In the genomic region with DNA sequence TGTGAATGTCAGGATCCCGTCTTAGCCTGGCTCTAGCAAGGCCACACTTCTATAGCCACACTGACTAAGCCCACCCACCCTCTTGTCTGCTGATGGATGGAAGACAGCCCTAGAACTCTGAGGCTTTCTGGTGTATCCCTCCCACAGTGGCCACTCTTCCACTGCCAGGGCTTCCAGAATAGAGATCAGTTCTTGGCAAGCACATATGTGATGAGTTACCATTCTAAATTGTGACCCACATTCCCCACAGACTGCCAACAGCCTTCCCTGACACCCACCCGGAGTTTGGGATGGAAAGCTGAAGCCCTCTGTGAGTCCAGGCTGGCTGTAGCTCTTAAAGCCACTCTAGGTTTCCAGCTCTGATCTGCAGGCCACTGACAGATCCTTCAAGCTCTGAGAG, we compare ENCODE assay signal across 15 mouse cellular contexts. TPM values are rescaled to one million over a fixed set of nuclear protein-coding genes. Genes with fewer than 3 reads are reported as not detected.
DNase-seq lines count a peak whose midpoint lies in the region; ATAC-seq and TF ChIP-seq lines count a peak whose summit lies in the region.
"Had no signal": no experiment of that assay in that cellular context is flagged by ENCODE, and none has a peak within 500 bp of the region (broad histone marks: within the 10 kb centered on the region; RNA-seq: fewer than 3 reads in every experiment).

No protein-coding gene starts in this region.

- H3K4me3 ChIP-seq in hindbrain, embryonic 14.5 days (replicated peaks; ENCODE audit: low read length): no peak overlapping the region
- no peak overlapping the region for H3K4me3 ChIP-seq in hindbrain, embryonic 13.5 days
- no peak overlapping the region for H3K4me3 ChIP-seq in stomach, embryonic 16.5 days (replicated peaks; ENCODE audit: low read length)
- no peak overlapping the region for H3K4me3 ChIP-seq in stomach, postnatal 0 days (ENCODE audit: low read depth, low read length)
- H3K4me3 ChIP-seq: limb, embryonic 15.5 days had no signal

- no peak for TF ChIP-seq EP300 in stomach, postnatal 0 days (optimal IDR thresholded peaks at IDR 0.05)

- ATAC-seq in frontal cortex, adult (ENCODE audit: low TSS enrichment): peak; percentile 62
- ATAC-seq in hindbrain, embryonic 14.5 days (ENCODE audit: low FRiP score): no peak
- no peak for ATAC-seq in hindbrain, embryonic 13.5 days (ENCODE audit: low FRiP score)
- ATAC-seq in stomach, embryonic 16.5 days (ENCODE audit: insufficient read depth, low FRiP score): no peak
- no peak for ATAC-seq in stomach, postnatal 0 days (ENCODE audit: low FRiP score, low TSS enrichment)

- no peak for DNase-seq in frontal cortex, postnatal 14 days (ENCODE audit: low spot score in 2 of 2)
- DNase-seq in hindbrain, embryonic 14.5 days (ENCODE audit: low spot score): no peak
- no peak for DNase-seq in stomach, postnatal 0 days (ENCODE audit: low spot score)
- DNase-seq in lung, postnatal 4 days: no peak
- DNase-seq: adrenal gland, postnatal 36 days; kidney, postnatal 14 days; lung, adult 18-20 months; thymus, adult 18-20 months had no signal

- H3K27me3 ChIP-seq in hindbrain, embryonic 14.5 days (ENCODE audit: control insufficient read depth, insufficient read depth, low read length): no peaks in the 10 kb centered on the region
- no peaks in the 10 kb centered on the region for H3K27me3 ChIP-seq in hindbrain, embryonic 13.5 days
- no peaks in the 10 kb centered on the region for H3K27me3 ChIP-seq in stomach, embryonic 16.5 days (ENCODE audit: control insufficient read depth, insufficient read depth, low read length)
- no peaks in the 10 kb centered on the region for H3K27me3 ChIP-seq in stomach, postnatal 0 days (ENCODE audit: control insufficient read depth, insufficient read depth, low read length)
- H3K27me3 ChIP-seq: limb, embryonic 15.5 days had no signal

- no peak for TF ChIP-seq CTCF in stomach, postnatal 0 days (IDR thresholded peaks at IDR 0.05; ENCODE audit: low read depth)

- no peak overlapping the region for H3K27ac ChIP-seq in hindbrain, embryonic 14.5 days
- H3K27ac ChIP-seq in hindbrain, embryonic 13.5 days: no peak overlapping the region
- no peak overlapping the region for H3K27ac ChIP-seq in stomach, embryonic 16.5 days (ENCODE audit: low read length)
- H3K27ac ChIP-seq in stomach, postnatal 0 days (replicated peaks): no peak overlapping the region
- H3K27ac ChIP-seq: limb, embryonic 15.5 days had no signal

- H3K4me2 ChIP-seq in hindbrain, embryonic 14.5 days (replicated peaks): no peak overlapping the region
- no peak overlapping the region for H3K4me2 ChIP-seq in hindbrain, embryonic 13.5 days
- H3K4me2 ChIP-seq in stomach, embryonic 16.5 days (ENCODE audit: low read depth, low read length): no peak overlapping the region
- no peak overlapping the region for H3K4me2 ChIP-seq in stomach, postnatal 0 days (replicated peaks; ENCODE audit: low read depth)
- H3K4me2 ChIP-seq: limb, embryonic 15.5 days had no signal

- H3K36me3 ChIP-seq in hindbrain, embryonic 14.5 days (replicated peaks; ENCODE audit: control insufficient read depth, insufficient read depth): peaks cover 53% of the 10 kb centered on the region
- H3K36me3 ChIP-seq in hindbrain, embryonic 13.5 days: peaks cover 54% of the 10 kb centered on the region
- peaks cover 17% of the 10 kb centered on the region for H3K36me3 ChIP-seq in stomach, embryonic 16.5 days (ENCODE audit: control insufficient read depth, insufficient read depth, low read length)
- peaks cover 23% of the 10 kb centered on the region for H3K36me3 ChIP-seq in stomach, postnatal 0 days (ENCODE audit: control insufficient read depth, insufficient read depth, low read length)

- peaks cover 19% of the 10 kb centered on the region for H3K4me1 ChIP-seq in hindbrain, embryonic 14.5 days (replicated peaks; ENCODE audit: control insufficient read depth, insufficient read depth, low read length)
- H3K4me1 ChIP-seq in hindbrain, embryonic 13.5 days (replicated peaks): peaks cover 30% of the 10 kb centered on the region
- peaks cover 14% of the 10 kb centered on the region for H3K4me1 ChIP-seq in stomach, embryonic 16.5 days (ENCODE audit: control insufficient read depth, insufficient read depth, low read length)
- H3K4me1 ChIP-seq in stomach, postnatal 0 days (replicated peaks; ENCODE audit: control insufficient read depth, insufficient read depth): 0 out of 2 replicates have a peak, but pooled peaks cover 7% of the 10 kb centered on the region

- no peaks in the 10 kb centered on the region for H3K9me3 ChIP-seq in hindbrain, embryonic 14.5 days (ENCODE audit: control insufficient read depth, low read length)
- H3K9me3 ChIP-seq in hindbrain, embryonic 13.5 days: no peaks in the 10 kb centered on the region
- H3K9me3 ChIP-seq in stomach, embryonic 16.5 days (replicated peaks; ENCODE audit: control insufficient read depth, low read length): no peaks in the 10 kb centered on the region
- no peaks in the 10 kb centered on the region for H3K9me3 ChIP-seq in stomach, postnatal 0 days (ENCODE audit: control insufficient read depth, low read length)
- H3K9me3 ChIP-seq: limb, embryonic 15.5 days had no signal

- 87% methylated on average over 2 of the region's 2 CpGs for WGBS in hindbrain, embryonic 14.5 days
- 80% methylated on average over 2 of the region's 2 CpGs for WGBS in hindbrain, embryonic 13.5 days
- WGBS in stomach, embryonic 16.5 days: 86% methylated on average over 2 of the region's 2 CpGs
- WGBS in stomach, postnatal 0 days: 72% methylated on average over 2 of the region's 2 CpGs

- 0 out of 2 replicates have a peak overlapping the region, but pooled peaks have one; percentile 11 for H3K9ac ChIP-seq in hindbrain, embryonic 14.5 days
- no peak overlapping the region for H3K9ac ChIP-seq in hindbrain, embryonic 13.5 days
- H3K9ac ChIP-seq in stomach, embryonic 16.5 days (ENCODE audit: low read length): peak overlapping the region; percentile 47
- no peak overlapping the region for H3K9ac ChIP-seq in stomach, postnatal 0 days (ENCODE audit: low read length)
- H3K9ac ChIP-seq: limb, embryonic 15.5 days had no signal

RNA-seq across cellular contexts. Expression of a gene that starts 2.8 kb away (rescaled TPM):
- 0.48 and 0.54 TPM in 2 replicates for polyA plus RNA-seq in hindbrain, embryonic 14.5 days (2014; fragmentation: Nextera tagmentation; extraction: Ambion mirVana)
- polyA plus RNA-seq in hindbrain, embryonic 13.5 days (2015; fragmentation: Nextera tagmentation; extraction: Ambion mirVana): 0.43 and 0.57 TPM in 2 replicates
- polyA plus RNA-seq in stomach, embryonic 16.5 days (2015; fragmentation: Nextera tagmentation; extraction: Ambion mirVana): 0.13 TPM in 1 of 2 replicates, not detected in the other
- 0.16 TPM in 1 of 2 replicates, not detected in the other for polyA plus RNA-seq in stomach, postnatal 0 days (2015; fragmentation: Nextera tagmentation; extraction: Ambion mirVana)
- polyA plus RNA-seq: gonadal fat pad, adult 2 months; heart, postnatal 0 days had no signal

RNA-seq across cellular contexts. Expression of a gene that starts 7.1 kb away (rescaled TPM):
- 95.0 and 97.4 TPM in 2 replicates for polyA plus RNA-seq in hindbrain, embryonic 14.5 days (2014; fragmentation: Nextera tagmentation; extraction: Ambion mirVana)
- 101 and 107 TPM in 2 replicates for polyA plus RNA-seq in hindbrain, embryonic 13.5 days (2015; fragmentation: Nextera tagmentation; extraction: Ambion mirVana)
- polyA plus RNA-seq in stomach, embryonic 16.5 days (2015; fragmentation: Nextera tagmentation; extraction: Ambion mirVana): 95.3 and 103 TPM in 2 replicates
- polyA plus RNA-seq in stomach, postnatal 0 days (2015; fragmentation: Nextera tagmentation; extraction: Ambion mirVana): 60.5 and 62.2 TPM in 2 replicates

RNA-seq across cellular contexts. Expression of a gene that starts 15.9 kb away (rescaled TPM):
- 772 and 811 TPM in 2 replicates for polyA plus RNA-seq in hindbrain, embryonic 14.5 days (2014; fragmentation: Nextera tagmentation; extraction: Ambion mirVana)
- 619 and 648 TPM in 2 replicates for polyA plus RNA-seq in hindbrain, embryonic 13.5 days (2015; fragmentation: Nextera tagmentation; extraction: Ambion mirVana)
- 591 and 640 TPM in 2 replicates for polyA plus RNA-seq in stomach, embryonic 16.5 days (2015; fragmentation: Nextera tagmentation; extraction: Ambion mirVana)
- 829 and 834 TPM in 2 replicates for polyA plus RNA-seq in stomach, postnatal 0 days (2015; fragmentation: Nextera tagmentation; extraction: Ambion mirVana)

RNA-seq across cellular contexts. Expression of a gene that starts 24.2 kb away (rescaled TPM):
- not detected in 2 replicates for polyA plus RNA-seq in hindbrain, embryonic 14.5 days (2014; fragmentation: Nextera tagmentation; extraction: Ambion mirVana)
- polyA plus RNA-seq in hindbrain, embryonic 13.5 days (2015; fragmentation: Nextera tagmentation; extraction: Ambion mirVana): 0.27 and 0.32 TPM in 2 replicates
- 0.50 and 0.94 TPM in 2 replicates for polyA plus RNA-seq in stomach, embryonic 16.5 days (2015; fragmentation: Nextera tagmentation; extraction: Ambion mirVana)
- 0.59 and 0.77 TPM in 2 replicates for polyA plus RNA-seq in stomach, postnatal 0 days (2015; fragmentation: Nextera tagmentation; extraction: Ambion mirVana)

RNA-seq across cellular contexts. Expression of a gene that starts 54.4 kb away (rescaled TPM):
- 0.69 and 2.3 TPM in 2 replicates for polyA plus RNA-seq in hindbrain, embryonic 14.5 days (2014; fragmentation: Nextera tagmentation; extraction: Ambion mirVana)
- 0.43 and 1.2 TPM in 2 replicates for polyA plus RNA-seq in hindbrain, embryonic 13.5 days (2015; fragmentation: Nextera tagmentation; extraction: Ambion mirVana)
- polyA plus RNA-seq in stomach, embryonic 16.5 days (2015; fragmentation: Nextera tagmentation; extraction: Ambion mirVana): 0.49 and 0.56 TPM in 2 replicates
- polyA plus RNA-seq in stomach, postnatal 0 days (2015; fragmentation: Nextera tagmentation; extraction: Ambion mirVana): 0.25 and 0.42 TPM in 2 replicates
- polyA plus RNA-seq: C2C12 had no signal

Comparison
In these comparisons a context has a peak if more than half of its experiments do, and no peak if none do; other contexts are left out.
1. H3K9ac ChIP-seq: peak in hindbrain, embryonic 14.5 days (single experiment) and stomach, embryonic 16.5 days (single experiment); none in hindbrain, embryonic 13.5 days (single experiment) and stomach, postnatal 0 days (single experiment).